Mouse (Mus musculus) midbrain, embryonic 14.5 days (tissue): Measurements from ENCODE around the gene Lamb1. TPM values are rescaled to one million over a fixed set of nuclear protein-coding genes. Genes with fewer than 3 reads are reported as not detected.

Source experiments
- ATAC-seq: fragments of 200-750 bp; cut with Nextera tagmentation; 2 replicates; pipeline ENCODE4 v1.8.0; 2017; ENCODE audit warnings: moderate number of reproducible peaks, moderate library complexity; ENCODE audit not compliant: low FRiP score, low TSS enrichment
- DNase-seq: peaks from one replicate; pipeline ENCODE4 v3.0.0-alpha.2; 2015
- H3K27ac ChIP-seq: fragments of 300-500 bp; sonication (generic); replicated peaks from 2 replicates; pipeline ENCODE4 v1.5.1; 2014; ENCODE audit warnings: mild to moderate bottlenecking, low read depth, low read length, moderate library complexity
- H3K27me3 ChIP-seq: fragments of 300-500 bp; sonication (generic); 2 replicates; pipeline ENCODE4 v1.6.1; 2014; ENCODE audit warnings: low read length, control low read depth, mixed read lengths; ENCODE audit not compliant: control insufficient read depth, insufficient read depth
- H3K36me3 ChIP-seq: fragments of 300-500 bp; sonication (generic); 2 replicates; pipeline ENCODE4 v1.6.1; 2014; ENCODE audit warnings: low read length, control low read depth; ENCODE audit not compliant: control insufficient read depth, insufficient read depth
- H3K4me1 ChIP-seq: fragments of 300-500 bp; sonication (generic); 2 replicates; pipeline ENCODE4 v1.6.1; 2014; ENCODE audit warnings: mild to moderate bottlenecking, antibody characterized with exemption, low read length, control low read depth; ENCODE audit not compliant: control insufficient read depth, insufficient read depth
- H3K4me2 ChIP-seq: fragments of 300-500 bp; sonication (generic); 2 replicates; pipeline ENCODE4 v1.6.1; 2014; ENCODE audit warnings: mild to moderate bottlenecking, low read length, moderate library complexity
- H3K4me3 ChIP-seq: fragments of 300-500 bp; sonication (generic); replicated peaks from 2 replicates; pipeline ENCODE4 v1.5.1; 2014; ENCODE audit warnings: low read depth, low read length
- H3K9ac ChIP-seq: fragments of 300-500 bp; sonication (generic); replicated peaks from 2 replicates; pipeline ENCODE4 v1.6.1; 2014; ENCODE audit warnings: mild to moderate bottlenecking, low read length, moderate library complexity
- H3K9me3 ChIP-seq: fragments of 300-500 bp; sonication (generic); 2 replicates; pipeline ENCODE4 v1.6.1; 2016; ENCODE audit warnings: low read length, control low read depth, mixed read lengths; ENCODE audit not compliant: control insufficient read depth
- WGBS: fragments of 180-500 bp; shearing (Covaris S2); extraction: QIAGEN DNeasy Blood & Tissue Kit; methylation state at CpG from one replicate; pipeline ENCODE4 v1.1.7; 2014; 5-methylcytosine and 5-hydroxymethylcytosine counted together
- polyA plus RNA-seq: library from polyadenylated mRNA; unstranded; fragments of >200 nt; fragmentation: Nextera tagmentation; extraction: Ambion mirVana; gene quantifications from 2 replicates; pipeline ENCODE4 v1.2.1, GENCODE M21; 2014

Lamb1 gene
- polyA plus RNA-seq, 1 experiment from 2014 or later: 16.7 TPM

DNA sequence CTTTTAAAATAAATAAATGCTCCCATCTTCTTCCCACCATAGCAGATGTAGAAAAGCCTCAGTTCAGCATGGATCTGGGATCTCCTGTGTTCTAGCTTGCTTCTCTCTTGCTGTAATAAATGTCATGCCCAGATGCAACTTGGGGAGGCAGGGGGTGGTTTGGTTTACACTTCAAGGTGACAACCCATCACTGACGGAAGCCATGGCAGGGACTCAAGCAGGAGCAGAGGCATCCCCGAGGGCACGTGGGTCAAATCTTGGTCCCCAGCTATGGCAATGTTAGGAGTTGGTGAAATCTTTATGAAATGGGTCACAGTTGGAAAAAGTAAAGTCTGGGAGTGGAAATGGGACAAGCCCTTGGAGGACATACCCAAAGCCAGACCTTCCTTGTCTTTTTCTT, 20.3 kb upstream of the Lamb1 start:
- DNase-seq (no peak), ATAC-seq (no peak)
- H3K4me2 ChIP-seq: no peak overlapping the region
- H3K27me3 ChIP-seq: no peaks in the 10 kb centered on the region
- no peaks in the 10 kb centered on the region for H3K36me3 ChIP-seq
- no peak overlapping the region for H3K27ac ChIP-seq
- H3K4me1 ChIP-seq: no peaks in the 10 kb centered on the region
- 95% methylated on average over 3 of the region's 3 CpGs for WGBS
- H3K9ac ChIP-seq: no peak overlapping the region
- H3K4me3 ChIP-seq: no peak overlapping the region
- no peaks in the 10 kb centered on the region for H3K9me3 ChIP-seq

DNA sequence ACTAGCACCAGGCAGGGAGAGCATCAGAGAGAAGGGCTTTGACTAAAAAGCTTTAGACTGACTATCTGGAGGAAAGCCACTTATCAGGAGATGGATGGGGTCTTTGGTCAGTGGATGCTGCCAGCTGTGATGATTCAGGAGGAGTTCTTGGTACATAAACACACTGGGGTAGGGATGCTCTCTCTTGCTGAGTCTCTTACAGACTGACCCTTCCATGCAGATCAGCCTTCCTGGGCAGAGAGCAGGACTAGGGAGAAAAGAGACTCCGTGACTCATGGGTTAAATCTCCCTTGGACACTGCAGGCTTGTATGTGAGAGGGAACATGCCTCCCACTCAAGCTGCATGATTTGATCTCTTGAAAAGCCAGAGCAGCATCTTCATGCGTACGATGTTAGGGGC, 18.9 kb upstream of the Lamb1 start:
- Histone ChIP-seq H3K27ac (no peak overlapping the region), H3K4me1 (no peaks in the 10 kb centered on the region), H3K4me3 (no peak overlapping the region), H3K9ac (no peak overlapping the region), H3K27me3 (no peaks in the 10 kb centered on the region), H3K4me2 (no peak overlapping the region), H3K36me3 (no peaks in the 10 kb centered on the region), H3K9me3 (no peaks in the 10 kb centered on the region)
- ATAC-seq (no peak), DNase-seq (no peak)
- WGBS: 61% methylated on average over 3 of the region's 3 CpGs

GRCm38 (mm10) chr12:31246615-31247014, 18.4 kb upstream of the Lamb1 start:
- H3K27me3 ChIP-seq: no peaks in the 10 kb centered on the region
- H3K4me3 ChIP-seq: no peak overlapping the region
- ATAC-seq (no peak), DNase-seq (no peak)
- H3K36me3 ChIP-seq: no peaks in the 10 kb centered on the region
- no peak overlapping the region for H3K9ac ChIP-seq
- no peak overlapping the region for H3K4me2 ChIP-seq
- no peaks in the 10 kb centered on the region for H3K4me1 ChIP-seq
- WGBS: 32% methylated on average over 3 of the region's 3 CpGs
- H3K9me3 ChIP-seq: no peaks in the 10 kb centered on the region
- H3K27ac ChIP-seq: no peak overlapping the region

DNA sequence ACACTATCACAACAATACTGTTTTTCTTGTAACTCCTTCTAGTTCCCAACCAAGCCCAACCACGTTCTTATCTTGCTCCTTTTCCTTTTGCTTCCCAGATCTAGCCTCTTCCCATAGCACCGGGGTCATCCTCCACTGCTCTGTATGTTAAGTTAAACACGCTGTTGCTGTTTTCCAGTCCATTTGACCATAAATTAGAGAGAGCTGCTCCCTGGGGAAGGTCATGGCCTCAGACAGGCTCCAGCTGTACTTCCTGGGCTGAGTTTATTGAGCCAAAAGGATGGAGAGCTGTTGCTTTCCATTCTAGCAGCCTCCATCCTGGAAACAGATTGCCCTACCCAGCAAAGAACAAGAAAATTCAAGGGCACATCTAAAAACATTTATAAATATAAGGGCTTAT, 16.9 kb upstream of the Lamb1 start:
- no peak for DNase-seq
- 69% methylated on average over 3 of the region's 3 CpGs for WGBS
- no peak for ATAC-seq
- Histone ChIP-seq H3K4me3 (no peak overlapping the region), H3K27me3 (no peaks in the 10 kb centered on the region), H3K9ac (no peak overlapping the region), H3K9me3 (no peaks in the 10 kb centered on the region), H3K36me3 (no peaks in the 10 kb centered on the region), H3K4me1 (no peaks in the 10 kb centered on the region), H3K4me2 (no peak overlapping the region), H3K27ac (no peak overlapping the region)

GRCm38 (mm10) chr12:31248681-31249080, 16.4 kb upstream of the Lamb1 start:
- no peaks in the 10 kb centered on the region for H3K4me1 ChIP-seq
- DNase-seq (no peak), ATAC-seq (no peak)
- no peak overlapping the region for H3K4me3 ChIP-seq
- no peak overlapping the region for H3K27ac ChIP-seq
- no peaks in the 10 kb centered on the region for H3K27me3 ChIP-seq
- no peaks in the 10 kb centered on the region for H3K9me3 ChIP-seq
- WGBS: 53% methylated on average over 10 of the region's 10 CpGs
- H3K36me3 ChIP-seq: no peaks in the 10 kb centered on the region
- H3K9ac ChIP-seq: no peak overlapping the region
- no peak overlapping the region for H3K4me2 ChIP-seq

- Histone ChIP-seq H3K4me1 (no peaks in the 10 kb centered on the region), H3K36me3 (no peaks in the 10 kb centered on the region)
- 82% methylated on average over 4 of the region's 4 CpGs for WGBS
These were observed 12.8 kb upstream of the Lamb1 start for GRCm38 (mm10) chr12:31252259-31252658.

DNA sequence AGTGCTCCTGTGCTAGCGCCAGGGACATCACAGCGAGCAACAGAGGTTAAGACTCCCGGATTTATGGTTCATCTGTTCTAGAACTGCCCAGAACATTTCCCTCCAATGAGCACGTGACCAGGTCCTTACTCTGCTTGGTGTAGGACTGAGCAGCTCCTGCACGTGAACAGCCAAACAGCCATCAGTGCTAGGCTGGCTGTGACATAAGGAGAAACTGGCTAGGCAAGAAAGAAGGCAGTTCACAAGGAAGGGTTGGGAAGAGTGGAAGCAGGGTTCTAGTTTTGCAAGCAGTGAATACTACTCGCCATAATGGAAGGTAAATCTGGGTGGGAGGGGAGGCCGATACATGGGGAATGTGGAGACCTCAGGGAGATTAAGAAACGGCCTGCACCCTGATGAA, 10.1 kb upstream of the Lamb1 start:
- WGBS: 89% methylated on average over 8 of the region's 8 CpGs
- no peak overlapping the region for H3K27ac ChIP-seq
- no peak overlapping the region for H3K4me3 ChIP-seq
- no peaks in the 10 kb centered on the region for H3K9me3 ChIP-seq
- no peaks in the 10 kb centered on the region for H3K4me1 ChIP-seq
- H3K36me3 ChIP-seq: no peaks in the 10 kb centered on the region
- H3K9ac ChIP-seq: no peak overlapping the region
- no peak overlapping the region for H3K4me2 ChIP-seq
- ATAC-seq (no peak), DNase-seq (no peak)
- no peaks in the 10 kb centered on the region for H3K27me3 ChIP-seq

More at GRCm38 (mm10) chr12:31252259-31252658, 12.8 kb upstream of the Lamb1 start:
- Histone ChIP-seq H3K4me2 (no peak overlapping the region), H3K27me3 (no peaks in the 10 kb centered on the region), H3K9me3 (no peaks in the 10 kb centered on the region), H3K9ac (no peak overlapping the region), H3K4me3 (no peak overlapping the region), H3K27ac (no peak overlapping the region)
- no peak for ATAC-seq
- DNase-seq: no peak

GRCm38 (mm10) chr12:31256121-31256903, 8.7 kb upstream of the Lamb1 start:
- no peak for ATAC-seq

GRCm38 (mm10) chr12:31261882-31262281, 3.2 kb upstream of the Lamb1 start:
- ATAC-seq (no peak), DNase-seq (no peak)
- Histone ChIP-seq H3K9me3 (no peaks in the 10 kb centered on the region), H3K4me1 (peaks cover 6% of the 10 kb centered on the region; the same call in 1 of the 2 replicates), H3K4me2 (no peak overlapping the region), H3K27me3 (peaks cover 32% of the 10 kb centered on the region), H3K9ac (no peak overlapping the region), H3K36me3 (no peaks in the 10 kb centered on the region), H3K4me3 (no peak overlapping the region), H3K27ac (no peak overlapping the region)
- 92% methylated on average over 3 of the region's 3 CpGs for WGBS

More at GRCm38 (mm10) chr12:31256121-31256903, 8.7 kb upstream of the Lamb1 start:
- Histone ChIP-seq H3K36me3 (no peaks in the 10 kb centered on the region), H3K27me3 (no peaks in the 10 kb centered on the region), H3K4me2 (no peak overlapping the region), H3K9ac (no peak overlapping the region), H3K4me1 (no peaks in the 10 kb centered on the region), H3K9me3 (no peaks in the 10 kb centered on the region), H3K27ac (no peak overlapping the region), H3K4me3 (no peak overlapping the region)
- WGBS: 79% methylated on average over 9 of the region's 9 CpGs
- DNase-seq: no peak
